Mouse (Mus musculus) liver, postnatal 0 days (tissue): ENCODE data around the gene Acp5. TPM values are rescaled to one million over a fixed set of nuclear protein-coding genes. Genes with fewer than 3 reads are reported as not detected.

ENCODE experiments used
- ATAC-seq: fragments of 200-750 bp; cut with Nextera tagmentation; 2 replicates; pipeline ENCODE4 v1.8.0; 2017; ENCODE audit warnings: mild to moderate bottlenecking, moderate library complexity
- DNase-seq: peaks from one replicate; pipeline ENCODE4 v3.0.0-alpha.2; 2016
- H3K27ac ChIP-seq: fragments of 300-500 bp; sonication (generic); 2 replicates; pipeline ENCODE4 v1.5.1; 2014; ENCODE audit warnings: antibody characterized with exemption, moderate library complexity, mild to moderate bottlenecking, low read depth
- H3K27me3 ChIP-seq: fragments of 300-500 bp; sonication (generic); 2 replicates; pipeline ENCODE4 v1.6.1; 2014; ENCODE audit warnings: low read length, control low read depth, mixed read lengths; ENCODE audit not compliant: insufficient read depth
- H3K36me3 ChIP-seq: fragments of 300-500 bp; sonication (generic); replicated peaks from 2 replicates; pipeline ENCODE4 v1.6.1; 2014; ENCODE audit warnings: mild to moderate bottlenecking, control low read depth, low read length, moderate library complexity, mixed read lengths; ENCODE audit not compliant: insufficient read depth
- H3K4me1 ChIP-seq: fragments of 300-500 bp; sonication (generic); 2 replicates; pipeline ENCODE4 v1.6.1; 2014; ENCODE audit warnings: antibody characterized with exemption, mild to moderate bottlenecking, control low read depth; ENCODE audit not compliant: insufficient read depth
- H3K4me2 ChIP-seq: fragments of 300-500 bp; sonication (generic); 2 replicates; pipeline ENCODE4 v1.6.1; 2014; ENCODE audit warnings: low read depth, mild to moderate bottlenecking, low read length, moderate library complexity, mixed read lengths
- H3K4me3 ChIP-seq: fragments of 300-500 bp; sonication (generic); 2 replicates; pipeline ENCODE4 v1.5.1; 2014; ENCODE audit warnings: low read depth, low read length
- H3K9ac ChIP-seq: fragments of 300-500 bp; sonication (generic); replicated peaks from 2 replicates; pipeline ENCODE4 v1.6.1; 2014; ENCODE audit warnings: mild to moderate bottlenecking, moderate library complexity
- H3K9me3 ChIP-seq: fragments of 300-500 bp; sonication (generic); 2 replicates; pipeline ENCODE4 v1.6.1; 2016; ENCODE audit warnings: mild to moderate bottlenecking, control low read depth, low read length, mixed read lengths
- CTCF ChIP-seq: sonication (generic); IDR thresholded peaks from 2 replicates; pipeline ENCODE4 v1.5.1; 2016; ENCODE audit warnings: antibody characterized with exemption, low read depth
- EP300 ChIP-seq: IDR thresholded peaks from 2 replicates; pipeline ENCODE4 v1.6.1; 2016; ENCODE audit warnings: antibody characterized with exemption, low read depth, mild to moderate bottlenecking
- WGBS: fragments of 180-500 bp; shearing (Covaris S2); extraction: QIAGEN DNeasy Blood & Tissue Kit; methylation state at CpG from one replicate; pipeline ENCODE4 v1.1.7; 2014; ENCODE audit not compliant: insufficient replicate concordance; 5-methylcytosine and 5-hydroxymethylcytosine counted together
- polyA plus RNA-seq: library from polyadenylated mRNA; unstranded; fragments of >200 nt; fragmentation: Nextera tagmentation; extraction: Ambion mirVana; gene quantifications from 2 replicates; pipeline ENCODE4 v1.2.1, GENCODE M21; 2015

Gene Acp5
- polyA plus RNA-seq, 1 experiment from 2014 or later, result 108 TPM

DNA sequence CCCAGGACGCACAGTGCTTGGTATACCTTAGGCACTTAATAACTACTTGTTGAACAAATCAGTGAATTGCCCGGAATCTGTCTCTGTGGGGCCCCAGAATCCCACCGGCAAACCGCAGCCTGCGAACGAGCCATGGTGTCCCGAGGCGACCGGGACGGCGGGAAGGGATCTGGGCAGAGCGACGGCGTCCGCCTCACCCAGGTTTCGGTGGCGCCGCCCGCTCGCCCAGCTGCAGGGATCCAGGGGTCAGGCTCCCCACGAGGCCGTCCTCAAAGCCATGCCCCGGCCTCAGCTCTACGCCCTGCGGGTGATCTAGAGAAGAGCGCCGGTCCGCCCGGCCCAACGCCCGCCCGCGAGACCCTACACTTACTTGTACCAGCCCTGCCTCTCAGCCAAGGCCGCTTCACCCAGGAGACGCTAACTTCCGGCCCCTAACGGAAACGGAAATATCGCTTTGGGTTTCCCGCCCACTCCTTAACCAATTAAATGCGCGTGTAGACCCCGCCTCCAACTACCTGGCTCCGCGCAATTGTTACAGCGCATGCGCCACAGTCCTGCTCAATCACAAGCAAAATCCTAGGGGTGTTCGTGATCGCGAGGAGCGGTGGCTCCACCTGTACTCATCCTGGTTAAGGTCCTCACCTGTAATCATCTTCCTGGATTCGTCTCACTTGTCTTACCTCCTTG is 18.6 kb downstream of the Acp5 start, which contains the start of gene Elof1:
Gene Elof1, minus strand, starts transcription at position 433 of the 687 bp plus-strand sequence.
- Histone ChIP-seq H3K27me3 (no peaks in the 10 kb centered on the region), H3K4me1 (peaks cover 45% of the 10 kb centered on the region), H3K9ac (peak within 1 kb of the TSS; percentile 89), H3K4me3 (peak within 1 kb of the TSS; percentile 86), H3K27ac (peak within 1 kb of the TSS; percentile 83), H3K4me2 (peak within 1 kb of the TSS; percentile 97), H3K9me3 (no peaks in the 10 kb centered on the region), H3K36me3 (peaks cover 27% of the 10 kb centered on the region)
- peak; percentile 93 for ATAC-seq
- 1% methylated on average over 44 of the region's 52 CpGs for whole genome bisulfite sequencing
- peak; percentile 40; the same call in 1 of the 2 replicates for TF ChIP-seq EP300
- no peak for TF ChIP-seq CTCF
- DNase-seq, result peak; percentile 94

DNA sequence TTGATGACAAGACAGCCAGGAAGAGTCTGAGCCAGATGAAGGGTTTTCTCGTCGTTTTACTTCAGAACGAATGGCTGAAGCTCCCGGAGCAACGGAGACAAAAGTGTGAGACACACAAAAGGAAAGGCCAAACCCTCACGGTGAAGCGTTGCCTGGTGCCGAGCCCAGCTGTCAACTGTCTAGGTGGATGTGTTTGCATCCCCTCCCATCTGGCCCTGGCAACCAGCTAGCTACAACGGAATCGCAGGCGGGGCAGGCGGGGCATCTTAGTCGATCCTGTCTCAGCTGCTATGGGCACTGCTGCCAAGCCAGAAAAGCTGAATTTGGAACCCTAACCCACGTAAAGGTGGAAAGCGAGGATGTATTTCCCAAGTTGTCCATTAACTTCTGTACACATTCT is 19.4 kb downstream of the Acp5 start:
- Histone ChIP-seq H3K4me1 (peaks cover 38% of the 10 kb centered on the region), H3K36me3 (peaks cover 32% of the 10 kb centered on the region), H3K4me2 (peak overlapping the region; percentile 97), H3K9me3 (no peaks in the 10 kb centered on the region), H3K27me3 (no peaks in the 10 kb centered on the region), H3K27ac (peak overlapping the region; percentile 83; the same call in 1 of the 2 replicates), H3K9ac (peak overlapping the region; percentile 89), H3K4me3 (peak overlapping the region; percentile 86)
- WGBS, result 22% methylated on average over 15 of the region's 15 CpGs
- ATAC-seq (no peak), DNase-seq (peak; percentile 61)
- no peak for TF ChIP-seq EP300
- TF ChIP-seq CTCF, result no peak

DNA sequence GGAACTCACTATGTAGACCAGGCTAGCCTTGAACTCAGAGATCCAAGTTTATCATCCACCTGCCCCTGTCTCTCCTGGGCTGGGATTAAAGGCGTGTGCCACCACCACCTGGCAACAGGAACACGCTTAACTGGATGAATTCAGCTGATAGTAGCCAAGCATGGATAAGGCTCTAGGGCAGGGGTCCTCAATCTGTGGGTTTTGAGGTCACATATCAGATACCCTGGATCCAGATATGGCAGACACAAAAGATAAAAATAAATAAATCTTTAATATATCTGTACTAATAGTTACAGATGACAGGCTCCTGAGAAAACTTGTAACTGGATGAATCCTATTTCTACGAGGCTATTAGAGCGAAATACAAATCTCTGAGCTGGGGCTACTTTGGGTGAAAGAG is 19.9 kb downstream of the Acp5 start:
- Histone ChIP-seq H3K9me3 (no peaks in the 10 kb centered on the region), H3K4me3 (peak overlapping the region; percentile 86), H3K4me2 (peak overlapping the region; percentile 97), H3K27me3 (no peaks in the 10 kb centered on the region), H3K36me3 (peaks cover 35% of the 10 kb centered on the region), H3K4me1 (peaks cover 34% of the 10 kb centered on the region), H3K9ac (peak overlapping the region; percentile 89), H3K27ac (no peak overlapping the region)
- TF ChIP-seq CTCF, result no peak
- TF ChIP-seq EP300, result no peak
- ATAC-seq (no peak), DNase-seq (no peak)
- WGBS, result 90% methylated on average over 4 of the region's 4 CpGs

DNA sequence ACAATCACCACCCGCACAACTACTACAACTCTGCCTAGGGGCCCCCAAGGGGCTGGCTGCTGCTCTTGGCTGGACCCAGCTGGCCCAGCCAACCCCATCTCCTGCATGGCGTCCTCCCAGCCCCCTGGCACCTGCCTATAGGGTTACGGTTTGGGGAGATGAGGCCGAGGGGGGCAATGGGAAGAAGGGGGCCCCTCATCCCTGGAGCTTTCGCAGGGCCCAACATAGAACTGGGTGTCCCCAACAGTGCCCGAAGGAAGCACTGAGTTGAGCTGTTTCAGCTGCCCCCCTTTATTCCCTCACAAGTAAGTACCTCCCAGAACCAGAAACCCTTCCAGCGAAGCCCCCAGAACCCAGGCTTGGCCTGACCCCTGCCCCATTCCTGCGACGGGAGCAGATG is 27.3 kb downstream of the Acp5 start:
- ATAC-seq, result no peak; the same call in 1 of the 2 replicates
- Histone ChIP-seq H3K27ac (0 out of 2 replicates have a peak overlapping the region, but pooled peaks have one; percentile 44), H3K27me3 (no peaks in the 10 kb centered on the region), H3K9ac (no peak overlapping the region), H3K4me1 (no peaks in the 10 kb centered on the region), H3K4me2 (no peak overlapping the region), H3K4me3 (no peak overlapping the region), H3K36me3 (peaks cover 27% of the 10 kb centered on the region), H3K9me3 (no peaks in the 10 kb centered on the region)
- TF ChIP-seq EP300 (no peak), CTCF (no peak)
- DNase-seq, result no peak
- 82% methylated on average over 9 of the region's 9 CpGs for WGBS

DNA sequence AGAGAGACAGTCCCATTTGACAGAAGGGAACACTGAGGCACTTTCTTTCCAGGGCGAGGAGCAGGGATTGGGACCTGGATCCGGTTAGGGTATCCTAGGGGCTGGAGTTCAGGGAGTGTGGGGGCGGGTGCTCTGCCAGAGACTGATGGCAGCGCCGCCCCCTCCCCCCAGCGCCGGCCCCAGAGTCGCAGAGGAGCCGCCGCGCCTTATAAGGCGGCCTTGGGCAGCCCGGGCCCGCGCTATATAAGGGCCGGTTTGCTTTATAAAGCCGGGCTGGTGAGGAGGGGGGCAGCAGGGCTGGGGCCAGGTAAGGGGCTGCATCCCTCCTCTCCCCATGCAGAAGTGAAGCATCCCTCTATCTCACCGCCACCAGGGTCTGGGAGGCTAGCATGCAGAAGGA is 35.6 kb downstream of the Acp5 start:
- no peak for TF ChIP-seq CTCF
- no peak for TF ChIP-seq EP300
- Histone ChIP-seq H3K9ac (no peak overlapping the region), H3K27ac (no peak overlapping the region), H3K36me3 (no peaks in the 10 kb centered on the region), H3K4me3 (no peak overlapping the region), H3K9me3 (no peaks in the 10 kb centered on the region), H3K27me3 (peaks cover 25% of the 10 kb centered on the region), H3K4me2 (no peak overlapping the region), H3K4me1 (peaks cover 4% of the 10 kb centered on the region; the same call in 1 of the 2 replicates)
- WGBS, result 7% methylated on average over 17 of the region's 18 CpGs
- DNase-seq, result no peak
- no peak for ATAC-seq

DNA sequence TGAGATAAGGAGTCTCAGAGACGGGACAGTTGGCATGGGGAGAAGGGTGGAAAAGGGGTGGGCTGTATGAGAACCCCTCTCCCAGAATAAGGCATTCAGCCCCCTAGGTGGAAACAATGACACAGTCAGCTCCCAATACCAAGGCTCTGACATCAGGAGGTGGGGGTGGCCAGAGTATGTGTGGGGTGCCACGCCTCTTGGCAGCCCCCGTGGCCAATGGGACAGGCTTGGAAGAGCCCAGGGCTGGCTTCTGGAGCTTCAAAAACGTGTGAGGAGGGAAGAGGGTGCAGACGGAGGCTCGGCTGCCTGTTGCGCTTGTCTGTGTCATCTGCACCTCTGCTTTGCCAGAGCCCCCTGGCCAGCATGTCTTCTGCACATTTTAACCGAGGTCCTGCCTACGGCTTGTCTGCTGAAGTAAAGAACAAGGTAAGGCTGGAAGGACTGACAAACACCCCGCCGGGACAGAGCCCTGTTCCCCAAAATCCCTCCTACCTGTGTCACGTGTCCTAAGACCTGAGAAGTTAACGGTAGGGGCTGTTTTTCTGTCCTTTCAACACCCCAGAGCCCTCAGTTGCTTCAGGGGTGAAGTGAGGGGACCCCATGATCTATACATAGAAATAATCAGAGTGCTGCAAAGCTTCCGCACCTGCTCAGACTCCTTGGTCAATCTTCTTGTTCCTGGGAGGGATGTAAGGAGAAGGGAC is 36.4 kb downstream of the Acp5 start, which contains the start of gene Cnn1:
Gene Cnn1, plus strand, starts transcription at position 224 of the 704 bp plus-strand sequence.
- 8% methylated on average over 14 of the region's 14 CpGs for WGBS
- H3K27me3 ChIP-seq, result peaks cover 25% of the 10 kb centered on the region

More for the DNA sequence above, 36.4 kb downstream of the Acp5 start, which contains the start of gene Cnn1:
- Histone ChIP-seq H3K9ac (no peak within 1 kb of the TSS), H3K4me3 (no peak within 1 kb of the TSS), H3K4me2 (no peak within 1 kb of the TSS), H3K4me1 (peaks cover 4% of the 10 kb centered on the region; the same call in 1 of the 2 replicates), H3K27ac (no peak within 1 kb of the TSS), H3K36me3 (no peaks in the 10 kb centered on the region), H3K9me3 (no peaks in the 10 kb centered on the region)
- ATAC-seq (peak; percentile 40; the same call in 1 of the 2 replicates), DNase-seq (no peak)
- no peak for TF ChIP-seq CTCF
- TF ChIP-seq EP300, result no peak
